Mouse (Mus musculus): ENCODE data around the gene Gpr107. TPM values are rescaled to one million over a fixed set of nuclear protein-coding genes. Genes with fewer than 3 reads are reported as not detected.

Gene Gpr107
- 41.9 and 42.3 TPM in 2 replicates for polyA plus RNA-seq (2015; fragmentation: Nextera tagmentation; extraction: Ambion mirVana)

- ATAC-seq (ENCODE audit: insufficient number of reproducible peaks, low FRiP score, low TSS enrichment, low read depth), result peak; percentile 89
- Histone ChIP-seq H3K27me3 (no peaks in the 10 kb centered on the region), H3K4me2 (peak within 1 kb of the TSS; percentile 65), H3K9me3 (no peaks in the 10 kb centered on the region), H3K36me3 (peaks cover 21% of the 10 kb centered on the region), H3K4me3 (peak within 1 kb of the TSS; percentile 98), H3K4me1 (peaks cover 16% of the 10 kb centered on the region), H3K9ac (peak within 1 kb of the TSS; percentile 92), H3K27ac (peak within 1 kb of the TSS; percentile 91)
- under 1% methylated on average over 53 of the region's 53 CpGs for WGBS
Observed at GRCm38 (mm10) chr2:31151892-31152812, at the start of gene Gpr107. Gene Gpr107, plus strand, starts transcription at chr2:31152316.

- Histone ChIP-seq H3K36me3 (peaks cover 9% of the 10 kb centered on the region; the same call in 1 of the 2 replicates), H3K4me2 (no peak overlapping the region), H3K4me1 (peaks cover 14% of the 10 kb centered on the region), H3K9ac (no peak overlapping the region), H3K9me3 (no peaks in the 10 kb centered on the region), H3K27ac (no peak overlapping the region), H3K4me3 (no peak overlapping the region), H3K27me3 (no peaks in the 10 kb centered on the region)
- ATAC-seq (ENCODE audit: insufficient number of reproducible peaks, low FRiP score, low TSS enrichment, low read depth), result no peak
- WGBS, result 79% methylated on average over 8 of the region's 8 CpGs
Observed at GRCm38 (mm10) chr2:31103321-31103720, 48.8 kb upstream of the Gpr107 start.

- Histone ChIP-seq H3K4me3 (no peak overlapping the region), H3K27me3 (no peaks in the 10 kb centered on the region), H3K27ac (no peak overlapping the region), H3K9me3 (no peaks in the 10 kb centered on the region), H3K4me2 (no peak overlapping the region), H3K9ac (no peak overlapping the region), H3K4me1 (peaks cover 22% of the 10 kb centered on the region), H3K36me3 (peaks cover 6% of the 10 kb centered on the region; the same call in 1 of the 2 replicates)
- ATAC-seq (ENCODE audit: insufficient number of reproducible peaks, low FRiP score, low TSS enrichment, low read depth), result no peak
- WGBS, result 80% methylated on average over 3 of the region's 3 CpGs
Observed at GRCm38 (mm10) chr2:31105279-31105678, 46.8 kb upstream of the Gpr107 start.

- Histone ChIP-seq H3K4me3 (no peak overlapping the region), H3K27ac (no peak overlapping the region), H3K9me3 (no peaks in the 10 kb centered on the region), H3K27me3 (no peaks in the 10 kb centered on the region), H3K4me2 (no peak overlapping the region), H3K36me3 (peaks cover 3% of the 10 kb centered on the region; the same call in 1 of the 2 replicates), H3K9ac (no peak overlapping the region), H3K4me1 (peaks cover 29% of the 10 kb centered on the region)
- 85% methylated on average over 3 of the region's 3 CpGs for whole genome bisulfite sequencing
- ATAC-seq (ENCODE audit: insufficient number of reproducible peaks, low FRiP score, low TSS enrichment, low read depth), result no peak
Observed at GRCm38 (mm10) chr2:31106004-31106403, 46.1 kb upstream of the Gpr107 start.

GRCm38 (mm10) chr2:31106621-31107320 lies 45.3 kb upstream of the Gpr107 start:
- H3K9me3 ChIP-seq, result no peaks in the 10 kb centered on the region
- WGBS, result 26% methylated on average over 11 of the region's 11 CpGs
- H3K4me3 ChIP-seq, result no peak overlapping the region
- no peaks in the 10 kb centered on the region for H3K27me3 ChIP-seq
- peaks cover 2% of the 10 kb centered on the region; the same call in 1 of the 2 replicates for H3K36me3 ChIP-seq
- H3K9ac ChIP-seq, result no peak overlapping the region
- ATAC-seq (ENCODE audit: insufficient number of reproducible peaks, low FRiP score, low TSS enrichment, low read depth), result no peak
- H3K4me2 ChIP-seq, result no peak overlapping the region
- peak overlapping the region; percentile 39 for H3K27ac ChIP-seq
- peaks cover 33% of the 10 kb centered on the region for H3K4me1 ChIP-seq

- 0 out of 2 replicates have a peak, but pooled peaks cover 2% of the 10 kb centered on the region for H3K36me3 ChIP-seq
- peaks cover 37% of the 10 kb centered on the region for H3K4me1 ChIP-seq
- no peak overlapping the region for H3K4me2 ChIP-seq
- no peaks in the 10 kb centered on the region for H3K9me3 ChIP-seq
- ATAC-seq (ENCODE audit: insufficient number of reproducible peaks, low FRiP score, low TSS enrichment, low read depth), result no peak
- H3K9ac ChIP-seq, result no peak overlapping the region
- no peak overlapping the region for H3K27ac ChIP-seq
- 74% methylated on average over 6 of the region's 6 CpGs for WGBS
- H3K4me3 ChIP-seq, result no peak overlapping the region
- no peaks in the 10 kb centered on the region for H3K27me3 ChIP-seq
Observed at GRCm38 (mm10) chr2:31108186-31108585, 43.9 kb upstream of the Gpr107 start.

GRCm38 (mm10) chr2:31109960-31110548 lies 42.1 kb upstream of the Gpr107 start:
- no peak for ATAC-seq (ENCODE audit: insufficient number of reproducible peaks, low FRiP score, low TSS enrichment, low read depth)
- WGBS, result 49% methylated on average over 12 of the region's 12 CpGs
- Histone ChIP-seq H3K4me3 (no peak overlapping the region), H3K36me3 (no peaks in the 10 kb centered on the region), H3K4me1 (peaks cover 39% of the 10 kb centered on the region), H3K4me2 (no peak overlapping the region), H3K27me3 (no peaks in the 10 kb centered on the region), H3K27ac (peak overlapping the region; percentile 74), H3K9ac (no peak overlapping the region), H3K9me3 (no peaks in the 10 kb centered on the region)

GRCm38 (mm10) chr2:31111685-31112084 lies 40.4 kb upstream of the Gpr107 start:
- H3K9ac ChIP-seq, result no peak overlapping the region
- H3K4me2 ChIP-seq, result no peak overlapping the region
- no peak overlapping the region for H3K4me3 ChIP-seq
- no peaks in the 10 kb centered on the region for H3K27me3 ChIP-seq
- no peaks in the 10 kb centered on the region for H3K36me3 ChIP-seq
- H3K4me1 ChIP-seq, result peaks cover 51% of the 10 kb centered on the region
- ATAC-seq (ENCODE audit: insufficient number of reproducible peaks, low FRiP score, low TSS enrichment, low read depth), result no peak
- no peaks in the 10 kb centered on the region for H3K9me3 ChIP-seq
- WGBS, result 50% methylated on average over 6 of the region's 6 CpGs
- H3K27ac ChIP-seq, result peak overlapping the region; percentile 72

- H3K4me3 ChIP-seq, result no peak overlapping the region
- no peaks in the 10 kb centered on the region for H3K9me3 ChIP-seq
- H3K36me3 ChIP-seq, result no peaks in the 10 kb centered on the region
- WGBS, result 93% methylated on average over 2 of the region's 2 CpGs
- H3K9ac ChIP-seq, result no peak overlapping the region
- no peaks in the 10 kb centered on the region for H3K27me3 ChIP-seq
- H3K4me2 ChIP-seq, result no peak overlapping the region
- ATAC-seq (ENCODE audit: insufficient number of reproducible peaks, low FRiP score, low TSS enrichment, low read depth), result no peak
- H3K4me1 ChIP-seq, result peaks cover 43% of the 10 kb centered on the region
- H3K27ac ChIP-seq, result no peak overlapping the region
Observed at GRCm38 (mm10) chr2:31114205-31114604, 37.9 kb upstream of the Gpr107 start.

- WGBS, result 31% methylated on average over 10 of the region's 10 CpGs
- ATAC-seq (ENCODE audit: insufficient number of reproducible peaks, low FRiP score, low TSS enrichment, low read depth), result no peak
- H3K4me1 ChIP-seq, result peaks cover 39% of the 10 kb centered on the region
- H3K4me2 ChIP-seq, result no peak overlapping the region
- H3K9me3 ChIP-seq, result no peaks in the 10 kb centered on the region
- H3K9ac ChIP-seq, result no peak overlapping the region
- no peaks in the 10 kb centered on the region for H3K27me3 ChIP-seq
- H3K36me3 ChIP-seq, result no peaks in the 10 kb centered on the region
- peak overlapping the region; percentile 60 for H3K27ac ChIP-seq
- no peak overlapping the region for H3K4me3 ChIP-seq
Observed at GRCm38 (mm10) chr2:31115091-31115942, 36.8 kb upstream of the Gpr107 start.

All from limb, embryonic 15.5 days (tissue).